Mouse (Mus musculus): ENCODE data around the gene Dnali1. TPM values are rescaled to one million over a fixed set of nuclear protein-coding genes. Genes with fewer than 3 reads are reported as not detected.

Gene Dnali1
- total and polyA plus RNA-seq, 2 experiments from 2014 or later: 1.9 to 2.4 TPM

GRCm38 (mm10) chr4:125066490-125067370, 1.2 kb upstream of the Dnali1 start, which contains the start of gene Snip1:
TSS of gene Snip1 (plus strand) at chr4:125066672.
- Histone ChIP-seq H3K4me2 (ENCODE audit: low read depth) (peak within 1 kb of the TSS; percentile 86), H3K4me1 (ENCODE audit: insufficient read depth) (peaks cover 5% of the 10 kb centered on the region), H3K4me3 (ENCODE audit: low read depth, low read length) (peak within 1 kb of the TSS; percentile 86), H3K9ac (peak within 1 kb of the TSS; percentile 64), H3K27ac (ENCODE audit: low read depth, low read length) (0 out of 2 replicates have a peak within 1 kb of the TSS, but pooled peaks have one; percentile 52), H3K36me3 (ENCODE audit: insufficient read depth) (peaks cover 33% of the 10 kb centered on the region), H3K9me3 (ENCODE audit: low read length) (no peaks in the 10 kb centered on the region), H3K27me3 (ENCODE audit: insufficient read depth, low read length) (no peaks in the 10 kb centered on the region)
- ATAC-seq (peak; percentile 96), DNase-seq (peak; percentile 92)
- 2% methylated on average over 75 of the region's 78 CpGs for WGBS
- no peak for TF ChIP-seq CTCF (IDR thresholded peaks at IDR 0.05; ENCODE audit: low read depth)

DNA sequence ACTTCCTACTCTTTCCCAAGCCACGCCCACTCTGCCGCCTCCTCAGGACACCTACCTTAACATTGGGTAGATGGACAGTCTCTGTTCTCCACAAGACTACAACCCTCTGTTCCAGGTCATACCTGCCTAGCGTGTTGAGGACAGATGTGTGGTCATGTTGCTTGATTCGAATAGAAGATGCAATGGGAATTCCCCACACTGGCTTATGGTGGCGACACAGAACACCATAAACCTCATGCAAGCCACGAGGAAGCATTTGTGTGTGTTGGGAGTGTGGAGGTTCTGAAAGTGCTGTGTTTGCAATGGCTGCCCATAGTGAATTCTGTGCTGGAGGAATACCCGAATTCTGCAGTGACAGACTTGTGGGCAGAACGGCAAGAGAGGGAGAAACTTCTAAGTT, 1.7 kb downstream of the Dnali1 start:
- WGBS: 78% methylated on average over 8 of the region's 8 CpGs
- Histone ChIP-seq H3K9ac (no peak overlapping the region), H3K9me3 (ENCODE audit: low read length) (no peaks in the 10 kb centered on the region), H3K4me3 (ENCODE audit: low read depth, low read length) (no peak overlapping the region), H3K27ac (ENCODE audit: low read depth, low read length) (no peak overlapping the region), H3K4me2 (ENCODE audit: low read depth) (no peak overlapping the region), H3K4me1 (ENCODE audit: insufficient read depth) (peaks cover 5% of the 10 kb centered on the region), H3K27me3 (ENCODE audit: insufficient read depth, low read length) (no peaks in the 10 kb centered on the region), H3K36me3 (ENCODE audit: insufficient read depth) (peaks cover 6% of the 10 kb centered on the region)
- TF ChIP-seq CTCF (IDR thresholded peaks at IDR 0.05; ENCODE audit: low read depth): no peak
- ATAC-seq (no peak), DNase-seq (no peak)

DNA sequence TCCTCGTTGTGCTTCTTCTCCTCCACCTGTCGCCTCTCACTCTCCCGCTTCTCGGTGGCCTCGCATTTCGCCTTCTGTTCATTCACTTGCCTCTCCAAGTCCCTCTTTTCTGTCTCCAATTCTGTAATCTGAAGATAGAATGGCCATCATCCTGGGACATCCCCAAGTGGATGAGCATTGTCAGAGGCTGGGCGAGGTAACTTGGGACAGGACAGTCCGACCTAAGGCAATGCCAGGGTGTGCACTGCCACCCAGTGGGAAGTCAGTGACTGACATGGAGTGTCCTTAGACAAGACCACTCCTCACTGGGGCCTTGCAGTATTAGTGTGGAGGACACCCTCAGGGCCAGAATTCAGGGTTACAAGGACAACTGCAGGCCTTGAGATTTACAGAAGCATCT, 6.5 kb downstream of the Dnali1 start:
- Histone ChIP-seq H3K4me2 (ENCODE audit: low read depth) (peak overlapping the region; percentile 44), H3K27me3 (ENCODE audit: insufficient read depth, low read length) (no peaks in the 10 kb centered on the region), H3K36me3 (ENCODE audit: insufficient read depth) (peaks cover 22% of the 10 kb centered on the region), H3K9me3 (ENCODE audit: low read length) (no peaks in the 10 kb centered on the region), H3K27ac (ENCODE audit: low read depth, low read length) (no peak overlapping the region), H3K9ac (no peak overlapping the region), H3K4me1 (ENCODE audit: insufficient read depth) (no peaks in the 10 kb centered on the region), H3K4me3 (ENCODE audit: low read depth, low read length) (no peak overlapping the region)
- ATAC-seq (peak; percentile 83), DNase-seq (peak; percentile 64)
- peak; percentile 87 for TF ChIP-seq CTCF (IDR thresholded peaks at IDR 0.05; ENCODE audit: low read depth)
- WGBS: 1% methylated on average over 8 of the region's 8 CpGs

- no peak for TF ChIP-seq CTCF (IDR thresholded peaks at IDR 0.05; ENCODE audit: low read depth)
- Histone ChIP-seq H3K27me3 (ENCODE audit: insufficient read depth, low read length) (no peaks in the 10 kb centered on the region), H3K9me3 (ENCODE audit: low read length) (no peaks in the 10 kb centered on the region), H3K4me2 (ENCODE audit: low read depth) (no peak overlapping the region), H3K27ac (ENCODE audit: low read depth, low read length) (no peak overlapping the region), H3K9ac (no peak overlapping the region), H3K36me3 (ENCODE audit: insufficient read depth) (peaks cover 32% of the 10 kb centered on the region), H3K4me1 (ENCODE audit: insufficient read depth) (no peaks in the 10 kb centered on the region), H3K4me3 (ENCODE audit: low read depth, low read length) (no peak overlapping the region)
- ATAC-seq (no peak), DNase-seq (no peak)
- WGBS: 56% methylated on average over 5 of the region's 5 CpGs
Measured at GRCm38 (mm10) chr4:125058033-125058432, 7.5 kb downstream of the Dnali1 start.

- ATAC-seq (no peak), DNase-seq (no peak)
- no peak overlapping the region for H3K4me2 ChIP-seq (ENCODE audit: low read depth)
- H3K4me1 ChIP-seq (ENCODE audit: insufficient read depth): no peaks in the 10 kb centered on the region
- TF ChIP-seq CTCF (IDR thresholded peaks at IDR 0.05; ENCODE audit: low read depth): no peak
- H3K36me3 ChIP-seq (ENCODE audit: insufficient read depth): peaks cover 38% of the 10 kb centered on the region
- H3K9ac ChIP-seq: no peak overlapping the region
- H3K27me3 ChIP-seq (ENCODE audit: insufficient read depth, low read length): no peaks in the 10 kb centered on the region
- 58% methylated on average over 3 of the region's 3 CpGs for WGBS
- H3K27ac ChIP-seq (ENCODE audit: low read depth, low read length): no peak overlapping the region
- no peaks in the 10 kb centered on the region for H3K9me3 ChIP-seq (ENCODE audit: low read length)
- H3K4me3 ChIP-seq (ENCODE audit: low read depth, low read length): no peak overlapping the region
Measured at GRCm38 (mm10) chr4:125057273-125057672, 8.2 kb downstream of the Dnali1 start.

DNA sequence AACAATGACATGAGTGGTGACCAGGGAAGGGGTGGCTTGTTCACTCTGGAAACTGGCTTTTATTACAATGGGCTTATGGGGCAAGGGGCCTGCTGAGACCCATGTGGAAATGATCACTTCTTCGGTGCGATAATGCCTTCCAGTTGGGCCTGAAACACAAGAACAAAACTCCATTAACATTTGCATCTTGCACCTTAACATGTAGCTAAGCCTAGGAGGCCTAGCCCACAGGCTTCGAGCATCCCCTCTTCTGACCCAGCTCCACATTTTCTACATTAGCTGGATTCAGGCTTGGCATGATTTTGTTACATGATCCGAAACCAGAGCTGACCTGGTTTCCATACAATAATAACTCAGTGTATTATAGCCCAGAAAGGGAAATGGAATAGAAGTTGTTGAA, 9.0 kb downstream of the Dnali1 start:
- H3K9ac ChIP-seq: no peak overlapping the region
- H3K4me3 ChIP-seq (ENCODE audit: low read depth, low read length): no peak overlapping the region
- peaks cover 46% of the 10 kb centered on the region for H3K36me3 ChIP-seq (ENCODE audit: insufficient read depth)
- TF ChIP-seq CTCF (IDR thresholded peaks at IDR 0.05; ENCODE audit: low read depth): no peak
- ATAC-seq (no peak), DNase-seq (no peak)
- WGBS: 92% methylated on average over 4 of the region's 4 CpGs
- no peak overlapping the region for H3K4me2 ChIP-seq (ENCODE audit: low read depth)
- no peak overlapping the region for H3K27ac ChIP-seq (ENCODE audit: low read depth, low read length)
- no peaks in the 10 kb centered on the region for H3K9me3 ChIP-seq (ENCODE audit: low read length)
- no peaks in the 10 kb centered on the region for H3K4me1 ChIP-seq (ENCODE audit: insufficient read depth)
- no peaks in the 10 kb centered on the region for H3K27me3 ChIP-seq (ENCODE audit: insufficient read depth, low read length)

DNA sequence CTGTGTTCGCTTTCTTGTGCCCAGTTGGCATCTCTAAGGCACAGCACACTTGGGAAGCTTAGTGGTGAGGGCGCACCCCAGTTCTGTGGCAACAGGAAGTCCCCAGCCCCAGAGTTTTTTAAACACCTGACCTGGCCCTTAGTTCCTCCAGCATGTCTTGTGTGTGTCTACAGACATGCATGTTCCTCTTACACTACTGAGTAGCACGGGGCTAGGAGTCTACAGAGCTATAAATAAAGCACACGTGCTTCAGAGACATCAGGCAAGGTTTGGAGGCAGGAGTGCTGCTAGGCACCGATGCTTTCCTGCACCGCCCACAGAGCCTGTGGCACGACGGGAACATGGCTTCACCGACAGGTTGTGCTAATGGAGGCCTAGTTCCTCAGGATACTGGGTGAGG, 10.1 kb downstream of the Dnali1 start:
- H3K36me3 ChIP-seq (ENCODE audit: insufficient read depth): peaks cover 54% of the 10 kb centered on the region
- 93% methylated on average over 9 of the region's 9 CpGs for WGBS
- no peaks in the 10 kb centered on the region for H3K27me3 ChIP-seq (ENCODE audit: insufficient read depth, low read length)
- H3K9me3 ChIP-seq (ENCODE audit: low read length): no peaks in the 10 kb centered on the region
- no peak overlapping the region for H3K4me3 ChIP-seq (ENCODE audit: low read depth, low read length)
- H3K4me2 ChIP-seq (ENCODE audit: low read depth): no peak overlapping the region
- H3K9ac ChIP-seq: no peak overlapping the region
- no peaks in the 10 kb centered on the region for H3K4me1 ChIP-seq (ENCODE audit: insufficient read depth)
- no peak for ATAC-seq
- TF ChIP-seq CTCF (IDR thresholded peaks at IDR 0.05; ENCODE audit: low read depth): no peak
- no peak for DNase-seq
- no peak overlapping the region for H3K27ac ChIP-seq (ENCODE audit: low read depth, low read length)

Data from forebrain, postnatal 0 days (tissue).